12 mouse cellular contexts compared by ENCODE assay signal in genomic region chr4:28824616-28825015, GRCm38 (mm10). TPM values are rescaled to one million over a fixed set of nuclear protein-coding genes. Genes with fewer than 3 reads are reported as not detected.
DNase-seq lines count a peak whose midpoint lies in the region; ATAC-seq and TF ChIP-seq lines count a peak whose summit lies in the region.
"Had no signal": no experiment of that assay in that cellular context is flagged by ENCODE, and none has a peak within 500 bp of the region (broad histone marks: within the 10 kb centered on the region; RNA-seq: fewer than 3 reads in every experiment).

No protein-coding gene starts in this region.

- intact Hi-C loops in gastrocnemius, adult 2 months (cut with DNase I) = no loop called here
- intact Hi-C loops in heart, postnatal 36 days (cut with DNase I) = no loop called here

- no peaks in the 10 kb centered on the region for H3K27me3 ChIP-seq in midbrain, embryonic 11.5 days (ENCODE audit: control insufficient read depth, insufficient read depth, low read length)
- H3K27me3 ChIP-seq in midbrain, embryonic 10.5 days (ENCODE audit: low read depth, poor library complexity, severe bottlenecking) = no peaks in the 10 kb centered on the region
- no peaks in the 10 kb centered on the region for H3K27me3 ChIP-seq in intestine, embryonic 15.5 days (replicated peaks)
- H3K27me3 ChIP-seq: CH12.LX; embryonic facial prominence, embryonic 15.5 days had no signal

- 73% methylated on average over 7 of the region's 7 CpGs for WGBS in midbrain, embryonic 11.5 days
- WGBS in midbrain, embryonic 10.5 days = 77% methylated on average over 7 of the region's 7 CpGs
- WGBS in intestine, embryonic 15.5 days = 58% methylated on average over 7 of the region's 7 CpGs

- no peak overlapping the region for H3K4me2 ChIP-seq in midbrain, embryonic 11.5 days
- no peak overlapping the region for H3K4me2 ChIP-seq in intestine, embryonic 15.5 days (replicated peaks)
- H3K4me2 ChIP-seq: embryonic facial prominence, embryonic 15.5 days had no signal

- H3K9me3 ChIP-seq in midbrain, embryonic 11.5 days (ENCODE audit: control insufficient read depth, low read length) = no peaks in the 10 kb centered on the region
- no peaks in the 10 kb centered on the region for H3K9me3 ChIP-seq in midbrain, embryonic 10.5 days (replicated peaks)
- H3K9me3 ChIP-seq in intestine, embryonic 15.5 days = no peaks in the 10 kb centered on the region
- H3K9me3 ChIP-seq: embryonic facial prominence, embryonic 15.5 days had no signal

- ATAC-seq in midbrain, embryonic 11.5 days (ENCODE audit: low FRiP score) = no peak
- no peak for ATAC-seq in intestine, embryonic 15.5 days
- ATAC-seq: inflammation-experienced regulatory T-cells, adult 6 months had no signal

- no peak overlapping the region for H3K9ac ChIP-seq in midbrain, embryonic 11.5 days (ENCODE audit: low read length)
- H3K9ac ChIP-seq in intestine, embryonic 15.5 days = no peak overlapping the region
- H3K9ac ChIP-seq: embryonic facial prominence, embryonic 15.5 days had no signal

- H3K4me1 ChIP-seq in midbrain, embryonic 11.5 days (ENCODE audit: control insufficient read depth, insufficient read depth, low read length) = no peaks in the 10 kb centered on the region
- H3K4me1 ChIP-seq in midbrain, embryonic 10.5 days = no peaks in the 10 kb centered on the region
- 0 out of 2 replicates have a peak, but pooled peaks cover 3% of the 10 kb centered on the region for H3K4me1 ChIP-seq in intestine, embryonic 15.5 days (replicated peaks)
- H3K4me1 ChIP-seq: embryonic facial prominence, embryonic 15.5 days had no signal

- H3K27ac ChIP-seq in gastrocnemius, adult 2 months = no peak overlapping the region
- H3K27ac ChIP-seq in midbrain, embryonic 11.5 days (ENCODE audit: low read depth, low read length) = no peak overlapping the region
- H3K27ac ChIP-seq in midbrain, embryonic 10.5 days (replicated peaks) = no peak overlapping the region
- no peak overlapping the region for H3K27ac ChIP-seq in intestine, embryonic 15.5 days
- H3K27ac ChIP-seq: embryonic facial prominence, embryonic 15.5 days; macrophage had no signal

- no peak for TF ChIP-seq CTCF in gastrocnemius, adult 2 months (IDR thresholded peaks at IDR 0.05)

- no peak overlapping the region for H3K4me3 ChIP-seq in gastrocnemius, adult 2 months
- H3K4me3 ChIP-seq in midbrain, embryonic 11.5 days (ENCODE audit: low read depth, low read length) = no peak overlapping the region
- H3K4me3 ChIP-seq in midbrain, embryonic 10.5 days = no peak overlapping the region
- no peak overlapping the region for H3K4me3 ChIP-seq in intestine, embryonic 15.5 days (replicated peaks)
- H3K4me3 ChIP-seq: embryonic facial prominence, embryonic 15.5 days had no signal

- H3K36me3 ChIP-seq in midbrain, embryonic 11.5 days (ENCODE audit: control insufficient read depth, insufficient read depth, low read length) = no peaks in the 10 kb centered on the region; the same call in 1 of the 2 replicates
- peaks cover 18% of the 10 kb centered on the region for H3K36me3 ChIP-seq in midbrain, embryonic 10.5 days
- no peaks in the 10 kb centered on the region for H3K36me3 ChIP-seq in intestine, embryonic 15.5 days
- H3K36me3 ChIP-seq: embryonic facial prominence, embryonic 15.5 days had no signal

- DNase-seq in gastrocnemius, adult 2 months = peak; percentile 15
- no peak for DNase-seq in gastrocnemius, adult 18-20 months (ENCODE audit: low spot score)
- peak; percentile 84 for DNase-seq in midbrain, embryonic 11.5 days (ENCODE audit: low spot score, missing footprints)
- no peak for DNase-seq in midbrain, embryonic 10.5 days (ENCODE audit: low spot score)
- peak; percentile 49 for DNase-seq in cerebellum, adult 11-12 months
- peak; percentile 34 to 43 for DNase-seq in heart, postnatal 36 days
- no peak for DNase-seq in T-cell, adult 2 months (ENCODE audit: low spot score)

RNA-seq across cellular contexts. Expression of gene Epha7, which starts 11.7 kb away (rescaled TPM):
- total RNA-seq in gastrocnemius, adult 2 months (2021) = 1 to 10 TPM; 1.6 to 2.4 TPM
- 1 to 10 TPM; 2.0 to 2.7 TPM for total RNA-seq in gastrocnemius, adult 18-20 months (2021)
- 74.3 and 85.8 TPM in 2 replicates for polyA plus RNA-seq in midbrain, embryonic 11.5 days (2014; fragmentation: Nextera tagmentation; extraction: Ambion mirVana)
- polyA plus RNA-seq in midbrain, embryonic 10.5 days (2016; fragmentation: Nextera tagmentation; extraction: Ambion mirVana) = 68.3 and 73.4 TPM in 2 replicates
- total RNA-seq in heart, postnatal 36 days (2021) = 1 to 10 TPM; 5.3 to 9.7 TPM
- 16.9 and 20.0 TPM in 2 replicates for polyA plus RNA-seq in intestine, embryonic 15.5 days (2015; fragmentation: Nextera tagmentation; extraction: Ambion mirVana)
- total RNA-seq: CH12.LX had no signal

Comparison
In these comparisons a context has a peak if more than half of its experiments do, and no peak if none do; other contexts are left out.
1. DNase-seq: peak in gastrocnemius, adult 2 months (single experiment), midbrain, embryonic 11.5 days (single experiment), cerebellum, adult 11-12 months (single experiment) and heart, postnatal 36 days (2 of 2); none in gastrocnemius, adult 18-20 months (single experiment), midbrain, embryonic 10.5 days (single experiment) and T-cell, adult 2 months (single experiment).